Mouse (Mus musculus): ENCODE measurements around the gene Per1.

GRCm38 (mm10) chr11:69062761-69063224 is 32.2 kb upstream of the Per1 start:
- TF ChIP-seq CTCF (IDR thresholded peaks at IDR 0.05; ENCODE audit: borderline replicate concordance, extremely low read depth, insufficient read depth, insufficient read length) (no peak), POLR2A (IDR thresholded peaks at IDR 0.05; ENCODE audit: borderline replicate concordance, extremely low read depth, insufficient read depth, insufficient read length, poor library complexity, severe bottlenecking) (no peak)

Data from brain, embryonic 14.5 days (tissue).